Mouse (Mus musculus) T-cell, adult 2 months (primary cell): ENCODE measurements around the gene Foxo1.

ENCODE experiments used
- DNase-seq: peaks from one replicate; pipeline ENCODE4 v3.0.0; 2022; ENCODE audit warnings: low spot score

Gene Foxo1

DNA sequence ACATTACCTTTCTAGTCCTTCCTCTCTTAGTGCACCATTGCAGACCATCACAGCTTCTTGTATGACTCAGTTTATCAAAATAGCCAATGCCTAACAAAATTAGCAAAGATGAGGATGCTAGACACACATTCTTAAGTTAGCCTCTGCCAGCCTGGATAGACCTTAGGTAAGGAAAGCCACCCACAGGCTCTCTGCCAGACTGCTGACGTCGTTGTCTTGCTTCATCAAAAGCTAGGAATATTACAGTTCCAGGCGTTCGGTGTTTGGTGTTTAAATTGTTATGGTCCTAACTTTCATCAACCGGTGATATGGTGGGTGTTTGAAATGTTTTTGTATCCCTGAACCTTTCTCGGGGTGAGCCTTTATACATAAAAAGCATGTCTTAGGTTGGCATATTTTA is 96.4 kb downstream of the Foxo1 start:
- no peak for DNase-seq

GRCm38 (mm10) chr3:52369204-52369603 is 101.1 kb downstream of the Foxo1 start:
- no peak for DNase-seq

DNA sequence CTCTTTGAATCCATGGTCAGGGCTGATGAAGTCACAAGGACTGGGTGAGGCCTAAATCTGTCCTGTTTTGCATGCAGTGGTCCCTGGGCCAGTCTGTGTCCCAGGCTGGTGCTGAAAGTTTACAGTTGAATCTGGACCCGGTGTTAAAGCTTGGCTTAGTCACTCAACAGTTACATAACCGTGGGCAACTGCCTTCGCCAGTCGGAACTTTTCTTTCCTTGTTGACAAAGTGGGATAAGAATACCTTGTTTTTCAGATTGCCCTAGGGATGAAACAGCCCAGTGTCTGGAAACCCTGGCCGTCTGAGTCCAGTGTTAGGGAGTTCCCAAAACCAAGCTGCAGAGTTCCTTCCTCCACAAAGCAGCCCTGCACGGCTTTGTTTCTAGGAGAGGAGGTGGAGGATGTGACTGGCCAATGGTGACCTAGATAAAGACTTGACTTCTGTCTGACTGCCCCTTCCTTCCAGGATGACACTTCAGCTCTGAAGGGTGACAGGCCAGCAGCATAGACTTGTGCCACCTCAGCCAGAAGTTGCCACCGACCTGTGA is 101.8 kb downstream of the Foxo1 start:
- DNase-seq = no peak

DNA sequence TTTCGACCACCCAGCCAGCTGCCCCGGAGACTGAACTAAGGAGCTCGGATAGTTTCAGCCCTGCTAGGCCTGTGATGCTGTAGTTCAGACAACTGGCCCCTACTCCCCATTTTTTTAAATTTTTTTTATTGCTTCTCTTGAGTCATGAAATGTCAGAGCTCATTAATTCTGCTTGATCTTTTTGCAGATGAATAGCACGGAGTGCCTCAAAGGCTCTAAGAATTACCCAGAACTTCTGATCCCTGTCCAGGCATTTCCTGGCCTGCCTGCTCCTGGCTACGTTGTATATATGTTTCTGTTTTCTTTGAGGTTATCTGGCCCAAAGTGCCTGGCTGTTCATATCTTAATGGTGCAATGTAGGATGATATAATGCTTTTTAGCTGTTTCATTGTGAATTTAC is 108.8 kb downstream of the Foxo1 start:
- DNase-seq = no peak

DNA sequence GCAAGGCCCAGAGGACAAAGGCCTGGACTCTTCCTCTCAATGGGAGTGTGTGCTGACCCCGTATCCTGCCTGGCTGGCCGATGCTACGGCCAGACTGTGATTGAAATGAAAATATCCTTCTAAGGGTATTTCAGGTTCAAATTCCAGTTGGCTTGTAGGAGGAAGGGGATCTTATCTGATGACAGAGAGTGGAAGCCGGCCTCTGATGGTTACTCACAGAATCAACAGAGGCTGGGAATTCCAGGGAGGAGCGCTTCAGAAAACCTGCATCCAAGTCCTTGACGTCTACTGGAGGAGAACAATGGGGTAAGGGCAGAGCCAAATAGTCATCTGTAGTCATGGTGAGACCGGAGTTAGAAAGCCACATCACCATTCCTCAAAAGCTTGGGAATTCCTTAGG is 115.2 kb downstream of the Foxo1 start:
- no peak for DNase-seq

DNA sequence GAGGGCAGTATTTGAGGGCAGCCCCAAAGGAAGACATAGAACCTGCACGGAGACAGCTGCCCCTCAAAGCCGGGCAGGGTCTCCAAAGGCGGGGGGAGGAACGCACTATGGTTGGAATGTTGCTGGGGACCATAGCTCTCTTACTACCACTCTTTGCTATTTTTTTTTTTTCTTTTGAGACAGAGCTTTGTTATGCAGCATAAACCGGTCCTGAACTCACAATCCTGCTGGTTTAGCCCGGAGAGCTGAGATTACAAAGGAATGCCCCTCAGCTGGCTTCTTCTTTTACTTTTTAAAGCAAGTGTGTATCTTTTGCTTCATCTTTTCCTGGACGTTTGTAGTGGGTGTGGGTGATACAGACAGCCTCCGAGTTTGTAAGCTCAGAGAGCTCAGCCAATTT is 118.2 kb downstream of the Foxo1 start:
- no peak for DNase-seq

DNA sequence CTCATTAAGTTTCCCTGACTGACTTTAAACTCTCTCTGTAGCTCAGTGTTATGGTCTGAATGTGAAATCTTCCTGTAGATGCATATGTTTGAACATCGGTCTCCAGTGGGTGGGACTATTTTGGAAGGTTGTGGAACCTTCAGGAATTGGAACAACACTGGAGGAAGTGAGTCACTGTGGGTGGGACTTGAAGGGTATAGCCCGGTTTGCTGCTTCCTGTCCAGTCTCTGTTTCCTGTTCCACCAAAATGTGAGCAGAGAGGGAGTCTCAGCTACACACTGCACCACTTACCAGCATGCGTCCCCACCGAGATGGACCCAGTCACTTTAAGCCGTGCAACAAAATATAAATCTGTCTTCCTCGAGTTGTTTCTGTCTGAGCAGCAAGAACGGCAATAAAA is 122.2 kb downstream of the Foxo1 start:
- DNase-seq = no peak

GRCm38 (mm10) chr3:52390766-52391665 is 122.9 kb downstream of the Foxo1 start:
- no peak for DNase-seq

- DNase-seq = no peak
Measured at GRCm38 (mm10) chr3:52391897-52392296, 123.8 kb downstream of the Foxo1 start.

DNA sequence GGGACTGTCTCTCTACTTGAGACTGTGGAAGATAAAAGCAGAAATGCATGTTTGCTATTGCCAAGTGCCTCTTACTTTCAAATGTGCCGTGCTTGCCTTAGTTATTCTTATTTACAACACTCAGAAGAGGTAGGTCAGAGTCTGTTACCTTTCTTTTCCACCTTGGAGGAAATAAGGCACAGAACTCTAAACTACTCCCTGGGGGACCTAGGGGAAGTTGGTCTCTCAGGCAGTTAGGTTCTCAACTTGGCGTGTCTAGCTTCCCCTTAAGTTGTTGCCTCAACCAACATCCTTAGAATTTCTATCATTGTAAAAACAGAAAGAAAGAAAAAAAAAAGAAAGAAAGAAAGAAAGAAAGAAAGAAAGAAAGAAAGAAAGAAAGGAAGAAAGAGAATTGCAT is 124.4 kb downstream of the Foxo1 start:
- DNase-seq = no peak

DNA sequence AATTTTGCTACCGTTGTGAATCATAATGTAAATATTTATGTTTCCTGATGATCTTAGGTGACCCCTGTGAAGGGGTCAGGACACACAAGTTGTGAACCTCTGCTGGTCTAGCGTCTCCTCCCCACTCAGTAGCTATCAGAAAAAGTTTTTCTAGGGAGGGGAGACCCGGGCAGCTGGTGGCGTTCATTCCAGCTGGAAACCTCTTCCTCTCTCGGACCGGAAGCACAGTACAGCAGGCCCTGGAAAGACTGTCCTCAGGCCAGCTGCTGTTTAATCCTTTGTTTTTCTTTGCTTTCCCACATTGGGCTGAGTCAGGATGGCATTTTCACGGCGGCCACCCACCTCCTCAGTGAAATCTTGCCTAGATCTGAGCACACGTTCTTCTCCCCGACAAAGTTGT is 125.0 kb downstream of the Foxo1 start:
- DNase-seq = no peak

GRCm38 (mm10) chr3:52396121-52396731 is 128.1 kb downstream of the Foxo1 start:
- peak; percentile 89 for DNase-seq

GRCm38 (mm10) chr3:52396951-52397615 is 128.9 kb downstream of the Foxo1 start:
- peak; percentile 36 for DNase-seq

DNA sequence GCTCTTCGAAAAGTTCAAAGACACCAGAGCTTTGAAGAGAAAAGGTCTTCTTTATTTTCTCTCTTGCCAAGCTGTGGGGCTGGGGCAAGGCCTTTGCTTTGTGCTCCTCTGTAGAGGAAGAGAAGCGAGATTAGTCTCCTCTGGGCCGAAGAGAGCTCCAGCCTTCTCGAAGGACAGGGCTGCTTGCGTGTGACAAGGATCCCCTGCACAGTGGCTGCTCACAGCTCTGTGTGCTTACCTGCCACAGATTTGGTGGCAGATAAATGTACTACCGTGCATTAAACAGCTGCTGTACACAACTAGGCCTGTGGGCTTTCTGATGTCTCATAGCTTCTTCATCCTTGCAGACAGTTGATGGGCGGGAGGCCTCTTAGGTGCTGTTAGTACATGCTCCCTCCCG is 129.8 kb downstream of the Foxo1 start:
- peak; percentile 58 for DNase-seq

DNA sequence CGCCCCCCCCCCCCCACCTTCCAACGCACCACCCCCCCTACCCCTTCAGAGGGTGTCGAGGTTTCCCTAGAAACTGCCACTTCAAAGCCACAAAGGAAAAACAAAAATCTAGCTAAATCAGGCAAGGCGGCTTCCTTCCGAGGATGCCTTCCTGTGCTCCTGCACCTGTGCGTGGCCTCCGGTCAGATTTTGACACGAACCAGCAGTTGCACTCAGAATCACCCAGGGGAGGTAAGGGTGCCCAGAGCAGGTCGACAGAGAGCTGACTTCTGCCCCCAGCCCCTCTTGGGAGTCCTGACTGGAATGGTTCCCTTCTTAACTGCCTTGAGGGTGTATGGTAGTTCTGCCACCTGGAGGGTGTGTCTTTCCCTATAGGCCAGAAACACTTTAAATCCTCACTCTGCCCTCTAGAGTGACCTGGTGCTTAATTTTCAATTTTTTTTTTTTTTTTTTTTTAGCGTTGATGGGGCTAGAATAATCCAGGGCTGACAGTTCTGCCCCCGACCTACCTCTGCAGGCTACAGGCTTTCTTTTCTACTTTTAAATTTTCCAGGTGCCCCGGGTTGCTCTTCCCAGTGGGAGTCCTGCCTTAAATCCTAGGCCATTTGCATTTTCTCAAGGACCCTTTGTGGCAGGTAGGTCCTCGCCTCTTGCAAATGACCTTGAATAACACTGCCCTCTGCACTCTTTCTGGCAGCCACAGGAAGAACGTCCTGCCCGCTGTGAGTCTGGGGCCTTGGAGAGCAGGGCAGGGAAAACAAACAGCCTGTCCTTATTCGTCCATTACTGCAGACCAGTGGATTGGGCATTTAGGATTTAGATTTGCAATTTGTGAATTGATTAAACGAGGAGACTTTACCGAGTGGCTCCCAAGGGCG is 132.4 kb downstream of the Foxo1 start:
- peak; percentile 20 for DNase-seq

DNA sequence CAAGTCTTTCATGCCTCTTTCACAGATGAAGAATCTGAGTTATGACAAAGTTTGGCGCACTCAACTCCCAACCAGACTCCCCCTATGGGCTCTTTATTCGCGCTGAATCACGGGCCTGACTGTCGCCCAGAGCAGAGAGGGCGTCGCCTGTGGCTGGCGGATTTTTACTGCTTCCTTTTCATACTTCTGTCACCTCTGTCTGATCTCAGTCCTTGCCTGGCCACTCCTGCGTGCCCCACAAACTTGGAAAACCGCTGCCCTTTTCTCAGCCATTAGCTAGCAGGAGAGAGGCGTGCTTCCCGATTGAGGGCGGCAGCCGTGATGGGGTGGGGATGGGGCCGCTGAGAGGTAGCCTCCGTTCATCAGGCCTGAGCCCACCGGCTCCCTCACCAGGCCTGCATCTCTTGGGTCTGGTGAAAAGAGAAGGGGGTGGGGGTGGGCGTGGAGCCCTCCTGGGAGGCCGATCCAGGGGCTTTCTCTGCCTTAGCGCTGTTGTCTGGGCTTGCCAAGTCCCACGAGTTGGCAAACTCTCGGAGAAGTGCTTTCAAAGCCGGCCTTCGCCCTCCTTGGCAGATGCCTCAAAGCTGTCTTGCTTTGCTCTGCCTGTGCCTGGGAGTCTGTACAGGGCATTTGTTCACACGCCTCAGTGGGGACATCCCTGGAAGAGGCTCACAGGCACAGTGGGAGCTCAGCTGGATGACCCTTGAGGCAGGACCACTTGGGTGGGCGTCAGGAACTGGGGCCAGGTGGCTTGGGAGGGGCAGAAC is 133.2 kb downstream of the Foxo1 start:
- peak; percentile 75 for DNase-seq
